Mouse (Mus musculus): ENCODE results near the gene Hnrnpr.

DNA sequence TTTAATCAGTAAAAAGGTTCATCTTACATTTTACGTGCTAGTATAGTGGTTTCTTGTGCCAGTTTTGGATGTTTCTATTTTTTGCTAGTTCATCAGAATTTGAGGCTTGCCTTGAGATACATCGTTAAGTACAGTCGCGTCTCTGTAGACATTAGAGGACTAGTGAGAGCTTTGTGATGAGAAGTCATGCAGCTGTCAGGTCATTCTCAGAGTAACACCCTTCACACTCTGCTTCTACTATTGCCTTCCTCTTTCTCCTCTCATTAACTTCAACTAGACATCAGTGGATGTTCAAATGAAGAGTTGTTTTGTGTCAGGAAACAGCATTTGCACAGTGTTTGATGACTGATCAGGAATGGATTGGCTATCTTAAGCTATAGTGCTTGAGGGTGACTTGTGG is 1.9 kb downstream of the Hnrnpr start:
- no peak for TF ChIP-seq CTCF (IDR thresholded peaks at IDR 0.05; ENCODE audit: borderline replicate concordance, control insufficient read depth, extremely low read depth, insufficient read depth, low read length, poor library complexity)
- no peak for TF ChIP-seq POLR2A (IDR thresholded peaks at IDR 0.05; ENCODE audit: control insufficient read depth, extremely low read depth, insufficient read depth, low read length, poor library complexity)
